Mouse (Mus musculus) cerebellum, adult 2 months (tissue): ENCODE results near the gene B3gat1.

Experiments
- CTCF ChIP-seq: fragments of 200-500 bp; IDR thresholded peaks from 2 replicates; pipeline ENCODE4 v1.5.1; 2011; ENCODE audit warnings: low read depth, mild to moderate bottlenecking, control low read depth, low read length, moderate library complexity, borderline replicate concordance; ENCODE audit not compliant: insufficient read depth
- POLR2A ChIP-seq: fragments of 200-500 bp; IDR thresholded peaks from 2 replicates; pipeline ENCODE4 v1.6.1; 2011; ENCODE audit warnings: low read length, control low read depth, borderline replicate concordance; ENCODE audit not compliant: insufficient read depth

DNA sequence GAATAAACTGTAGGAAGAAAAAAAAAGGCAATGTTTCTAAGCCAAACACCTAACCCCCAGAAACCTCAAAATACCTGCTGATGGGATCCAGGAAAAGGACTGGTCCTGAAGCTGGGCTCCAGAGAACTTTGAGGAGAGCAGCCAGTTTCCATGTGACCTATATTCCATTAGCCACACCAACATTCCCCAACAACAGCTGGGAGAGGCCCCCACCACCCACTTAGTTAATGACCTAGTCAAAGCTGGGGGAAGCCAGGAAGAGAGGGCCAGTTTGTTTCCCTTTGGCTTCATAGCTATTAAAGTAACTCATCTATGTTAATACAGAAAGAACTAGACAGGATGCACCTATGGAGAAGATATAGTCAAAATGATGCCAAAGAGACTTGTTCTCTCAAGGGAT is 70.8 kb downstream of the B3gat1 start:
- TF ChIP-seq CTCF (no peak), POLR2A (no peak)
